Mouse (Mus musculus): Measurements from ENCODE around the gene Tor1aip2. TPM values are rescaled to one million over a fixed set of nuclear protein-coding genes. Genes with fewer than 3 reads are reported as not detected.

Gene Tor1aip2
- polyA plus RNA-seq, 1 experiment from 2014 or later, result 43.7 TPM

DNA sequence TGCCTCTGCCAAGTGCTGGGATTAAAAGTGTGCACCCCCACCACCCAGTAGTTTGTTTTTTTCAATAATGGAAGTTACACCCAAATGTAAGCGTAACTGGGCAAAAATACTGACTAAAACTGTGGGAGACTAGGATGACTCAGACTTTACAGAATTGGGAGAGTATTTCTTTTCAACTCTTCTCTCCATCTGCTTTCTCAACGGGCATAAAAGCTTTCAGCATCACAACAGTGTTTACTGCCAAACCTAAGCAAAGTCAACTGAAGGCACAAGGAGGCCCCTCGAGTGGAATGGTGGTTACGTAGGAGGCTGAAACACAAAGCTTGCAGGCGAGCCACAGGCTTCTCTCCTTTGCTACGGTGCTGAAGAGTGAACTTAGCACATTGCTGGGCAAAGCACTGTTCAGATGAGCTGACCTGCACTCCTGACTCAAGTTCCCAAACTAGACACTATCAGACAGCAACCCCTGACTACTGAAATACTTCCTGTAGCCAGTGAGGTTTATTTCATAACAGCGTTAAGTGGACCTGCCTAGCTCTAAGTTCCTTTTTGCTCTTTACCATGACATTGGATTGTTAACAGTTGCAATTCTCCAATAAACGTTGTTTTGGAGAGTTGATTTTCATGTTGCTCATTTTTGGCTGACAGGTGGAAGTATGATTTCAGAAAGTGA, 10.2 kb upstream of the Tor1aip2 start:
- 0 out of 2 replicates have a peak, but pooled peaks cover 3% of the 10 kb centered on the region for H3K4me1 ChIP-seq (ENCODE audit: insufficient read depth)
- no peak overlapping the region for H3K4me3 ChIP-seq (ENCODE audit: low read depth, low read length)
- peak overlapping the region; percentile 57; the same call in 1 of the 2 replicates for H3K27ac ChIP-seq (ENCODE audit: low read depth)
- TF ChIP-seq EP300 (IDR thresholded peaks at IDR 0.05; ENCODE audit: low read depth) (no peak), CTCF (IDR thresholded peaks at IDR 0.05; ENCODE audit: low read depth) (no peak)
- DNase-seq (no peak), ATAC-seq (no peak)
- whole genome bisulfite sequencing (ENCODE audit: insufficient replicate concordance), result 58% methylated on average over 8 of the region's 8 CpGs
- H3K36me3 ChIP-seq (replicated peaks; ENCODE audit: insufficient read depth, low read length), result peaks cover 64% of the 10 kb centered on the region
- H3K27me3 ChIP-seq (ENCODE audit: insufficient read depth, low read length), result no peaks in the 10 kb centered on the region
- H3K4me2 ChIP-seq (ENCODE audit: low read depth, low read length), result 0 out of 2 replicates have a peak overlapping the region, but pooled peaks have one; percentile 22
- no peak overlapping the region for H3K9ac ChIP-seq (replicated peaks)
- no peaks in the 10 kb centered on the region for H3K9me3 ChIP-seq (ENCODE audit: low read length)

DNA sequence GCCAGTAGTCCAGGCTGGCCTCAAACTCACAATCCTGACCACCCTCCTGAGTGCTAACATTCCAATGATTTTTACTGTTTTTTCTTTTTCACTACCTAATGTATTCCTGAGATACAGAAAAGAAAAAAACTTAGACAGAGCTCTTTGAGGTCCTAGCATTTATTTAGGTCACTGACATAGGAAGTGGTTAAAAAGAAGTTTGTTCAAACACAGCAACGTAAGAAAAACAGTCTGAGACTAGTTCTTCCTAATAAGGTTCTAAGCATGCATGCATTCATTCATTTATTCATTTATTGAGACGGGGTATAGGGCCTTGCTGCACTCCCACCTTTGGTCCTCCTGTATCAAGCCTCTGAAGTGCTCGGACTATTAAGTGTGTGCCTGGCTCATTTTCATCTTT, 7.4 kb upstream of the Tor1aip2 start:
- H3K4me3 ChIP-seq (ENCODE audit: low read depth, low read length), result no peak overlapping the region
- H3K4me1 ChIP-seq (ENCODE audit: insufficient read depth), result 0 out of 2 replicates have a peak, but pooled peaks cover 3% of the 10 kb centered on the region
- WGBS (ENCODE audit: insufficient replicate concordance), result 87% methylated on average over 3 of the region's 3 CpGs
- ATAC-seq (no peak), DNase-seq (no peak)
- H3K9me3 ChIP-seq (ENCODE audit: low read length), result no peaks in the 10 kb centered on the region
- 0 out of 2 replicates have a peak overlapping the region, but pooled peaks have one; percentile 14 for H3K27ac ChIP-seq (ENCODE audit: low read depth)
- H3K4me2 ChIP-seq (ENCODE audit: low read depth, low read length), result no peak overlapping the region
- no peaks in the 10 kb centered on the region for H3K27me3 ChIP-seq (ENCODE audit: insufficient read depth, low read length)
- no peak for TF ChIP-seq EP300 (IDR thresholded peaks at IDR 0.05; ENCODE audit: low read depth)
- no peak for TF ChIP-seq CTCF (IDR thresholded peaks at IDR 0.05; ENCODE audit: low read depth)
- no peak overlapping the region for H3K9ac ChIP-seq (replicated peaks)
- peaks cover 75% of the 10 kb centered on the region for H3K36me3 ChIP-seq (replicated peaks; ENCODE audit: insufficient read depth, low read length)

DNA sequence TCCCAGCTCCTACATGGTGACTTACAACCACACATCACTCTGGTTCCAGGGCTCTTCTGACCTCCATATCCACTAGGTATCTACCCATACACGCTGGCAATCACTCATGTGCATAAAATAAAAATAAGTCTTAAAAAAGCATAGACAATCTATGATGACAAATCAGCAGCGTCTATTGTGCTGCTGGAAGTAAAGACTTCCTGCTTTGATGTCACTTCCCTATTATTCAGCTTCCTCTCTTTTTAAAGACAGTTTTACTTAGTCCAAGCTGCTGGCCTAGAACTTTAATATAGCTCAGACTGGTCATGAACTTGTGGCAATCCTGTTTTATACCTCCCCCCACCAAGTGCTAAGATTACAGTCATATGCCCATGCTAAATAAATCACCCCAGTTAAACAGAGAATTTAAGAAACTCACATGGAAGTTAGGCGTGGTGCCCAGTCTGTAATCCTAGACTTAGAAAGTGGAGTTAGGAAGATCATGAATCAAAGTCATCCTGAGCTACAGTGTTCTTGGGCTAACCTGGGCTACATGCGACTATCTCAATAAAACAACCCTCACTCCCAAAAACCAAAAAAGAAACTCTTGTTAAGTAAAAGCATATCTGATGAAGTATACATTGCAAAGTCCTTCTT, 6.7 kb upstream of the Tor1aip2 start:
- no peaks in the 10 kb centered on the region for H3K27me3 ChIP-seq (ENCODE audit: insufficient read depth, low read length)
- H3K9me3 ChIP-seq (ENCODE audit: low read length), result no peaks in the 10 kb centered on the region
- no peak overlapping the region for H3K4me2 ChIP-seq (ENCODE audit: low read depth, low read length)
- no peak for DNase-seq
- no peak overlapping the region for H3K9ac ChIP-seq (replicated peaks)
- ATAC-seq, result no peak
- 0 out of 2 replicates have a peak, but pooled peaks cover 4% of the 10 kb centered on the region for H3K4me1 ChIP-seq (ENCODE audit: insufficient read depth)
- no peak overlapping the region for H3K4me3 ChIP-seq (ENCODE audit: low read depth, low read length)
- peaks cover 79% of the 10 kb centered on the region for H3K36me3 ChIP-seq (replicated peaks; ENCODE audit: insufficient read depth, low read length)
- H3K27ac ChIP-seq (ENCODE audit: low read depth), result 0 out of 2 replicates have a peak overlapping the region, but pooled peaks have one; percentile 18
- TF ChIP-seq EP300 (IDR thresholded peaks at IDR 0.05; ENCODE audit: low read depth) (no peak), CTCF (IDR thresholded peaks at IDR 0.05; ENCODE audit: low read depth) (no peak)
- 68% methylated on average over 4 of the region's 4 CpGs for WGBS (ENCODE audit: insufficient replicate concordance)

DNA sequence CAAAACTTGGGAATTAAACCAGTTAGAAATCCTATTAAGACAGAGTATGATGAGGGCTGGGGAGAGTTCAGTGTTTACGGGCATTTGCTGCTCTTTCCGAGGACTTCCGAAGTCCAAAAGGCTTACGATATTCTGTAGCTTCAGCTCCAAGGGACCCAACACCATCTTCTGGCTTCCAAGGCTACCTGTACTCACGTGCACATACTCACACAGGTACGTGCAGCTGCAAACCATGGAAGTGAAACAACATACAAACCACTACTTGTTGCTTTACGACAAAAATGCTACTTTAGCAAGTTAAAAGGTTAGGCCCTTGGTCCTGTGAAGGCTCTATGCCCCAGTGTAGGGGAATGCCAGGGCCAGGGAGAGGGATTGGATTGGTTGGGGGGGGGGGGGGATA, 1.3 kb upstream of the Tor1aip2 start:
- Histone ChIP-seq H3K36me3 (replicated peaks; ENCODE audit: insufficient read depth, low read length) (peaks cover 50% of the 10 kb centered on the region), H3K4me2 (ENCODE audit: low read depth, low read length) (peak overlapping the region; percentile 83)

DNA sequence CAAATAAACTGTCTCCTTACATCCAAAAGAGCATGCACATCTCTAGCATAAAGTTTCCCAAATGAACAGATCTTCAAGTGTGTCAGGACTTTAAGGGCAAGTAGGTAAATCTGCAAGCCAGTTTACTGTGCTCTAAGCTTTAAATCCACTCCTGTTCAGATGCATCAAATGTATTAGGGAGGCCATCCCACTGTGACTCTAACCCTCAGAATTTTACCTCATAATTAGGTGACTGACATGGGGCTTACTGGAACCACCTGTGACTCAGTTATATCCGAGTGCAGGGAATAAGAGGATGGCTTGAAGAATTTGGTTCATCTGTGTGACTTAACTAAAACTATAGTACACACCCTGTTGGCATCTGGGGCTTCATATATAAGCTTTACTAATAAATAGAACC, 542 bp upstream of the Tor1aip2 start:
- no peaks in the 10 kb centered on the region for H3K27me3 ChIP-seq (ENCODE audit: insufficient read depth, low read length)
- DNase-seq (no peak), ATAC-seq (no peak)
- peak overlapping the region; percentile 100 for H3K27ac ChIP-seq (ENCODE audit: low read depth)
- TF ChIP-seq EP300 (IDR thresholded peaks at IDR 0.05; ENCODE audit: low read depth) (no peak), CTCF (IDR thresholded peaks at IDR 0.05; ENCODE audit: low read depth) (no peak)
- peak overlapping the region; percentile 76 for H3K4me3 ChIP-seq (ENCODE audit: low read depth, low read length)
- H3K36me3 ChIP-seq (replicated peaks; ENCODE audit: insufficient read depth, low read length), result peaks cover 43% of the 10 kb centered on the region
- H3K9me3 ChIP-seq (ENCODE audit: low read length), result no peaks in the 10 kb centered on the region
- H3K4me1 ChIP-seq (ENCODE audit: insufficient read depth), result peaks cover 7% of the 10 kb centered on the region; the same call in 1 of the 2 replicates
- 29% methylated on average over 1 of the region's 1 CpGs for WGBS (ENCODE audit: insufficient replicate concordance)
- peak overlapping the region; percentile 95 for H3K9ac ChIP-seq (replicated peaks)
- peak overlapping the region; percentile 83 for H3K4me2 ChIP-seq (ENCODE audit: low read depth, low read length)

More for the DNA sequence above, 1.3 kb upstream of the Tor1aip2 start:
- ATAC-seq, result no peak
- no peak overlapping the region for H3K9ac ChIP-seq (replicated peaks)
- H3K4me1 ChIP-seq (ENCODE audit: insufficient read depth), result peaks cover 7% of the 10 kb centered on the region; the same call in 1 of the 2 replicates
- H3K4me3 ChIP-seq (ENCODE audit: low read depth, low read length), result peak overlapping the region; percentile 76
- no peaks in the 10 kb centered on the region for H3K27me3 ChIP-seq (ENCODE audit: insufficient read depth, low read length)
- no peaks in the 10 kb centered on the region for H3K9me3 ChIP-seq (ENCODE audit: low read length)
- no peak for TF ChIP-seq CTCF (IDR thresholded peaks at IDR 0.05; ENCODE audit: low read depth)
- TF ChIP-seq EP300 (IDR thresholded peaks at IDR 0.05; ENCODE audit: low read depth), result no peak
- no peak for DNase-seq
- H3K27ac ChIP-seq (ENCODE audit: low read depth), result no peak overlapping the region
- 96% methylated on average over 7 of the region's 7 CpGs for WGBS (ENCODE audit: insufficient replicate concordance)

Data from liver, postnatal 0 days (tissue).